Mouse (Mus musculus) fat pad, adult 2 months (tissue): ENCODE measurements around the gene Otulinl.
A peak's percentile ranks its signal among the peaks of the same experiment; 100 is the strongest.
"Not testable (repeated sequence)": the region's sequence is repeated elsewhere in the genome, so short reads cannot be mapped to it uniquely, and the experiment has no call there.

Source experiments
- DNase-seq: peaks from one replicate; pipeline ENCODE4 v3.0.0-alpha.2; 2011; ENCODE audit warnings: low read depth, low spot score; ENCODE audit errors: extremely low read depth

Otulinl gene

DNA sequence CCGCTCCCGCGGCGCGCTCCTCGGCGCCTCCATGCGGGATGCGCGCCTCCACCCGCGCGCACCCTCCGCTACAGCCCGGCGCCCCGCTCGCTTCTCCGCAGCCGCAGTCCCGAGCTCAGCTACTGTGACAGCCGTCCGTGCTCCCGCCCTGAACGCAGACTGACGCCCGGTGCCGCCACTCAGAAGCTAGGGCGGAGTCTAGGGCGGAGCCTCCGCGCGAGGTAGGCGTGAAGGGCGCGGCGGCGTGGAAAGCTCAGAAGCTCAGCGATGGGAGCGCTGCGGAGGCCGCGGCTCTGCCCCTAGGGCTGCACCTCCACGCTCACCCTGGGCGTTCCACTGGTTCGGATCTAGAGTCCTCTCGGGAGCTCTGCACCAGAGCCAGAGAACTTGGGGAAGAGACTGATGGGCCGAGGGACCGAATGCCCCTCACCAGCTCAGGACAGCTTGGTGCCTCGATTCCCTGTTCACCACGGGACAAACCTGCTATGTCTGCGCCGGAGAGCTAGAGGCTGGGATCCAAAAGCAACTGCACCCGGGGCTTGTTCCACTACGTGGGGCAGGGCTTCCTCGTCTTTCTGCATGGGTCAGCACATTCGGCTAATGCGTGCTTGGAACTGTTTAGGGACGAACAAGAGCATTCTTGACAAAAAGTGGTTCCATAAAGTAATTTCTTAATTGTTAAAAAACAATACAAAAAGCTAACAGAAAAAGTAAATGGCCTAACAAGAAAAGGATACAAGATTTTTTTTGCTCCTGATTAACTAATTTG lies at the start of gene Otulinl:
Otulinl (minus strand) TSS at position 161 of the 769 bp plus-strand sequence.
- no peak for DNase-seq

DNA sequence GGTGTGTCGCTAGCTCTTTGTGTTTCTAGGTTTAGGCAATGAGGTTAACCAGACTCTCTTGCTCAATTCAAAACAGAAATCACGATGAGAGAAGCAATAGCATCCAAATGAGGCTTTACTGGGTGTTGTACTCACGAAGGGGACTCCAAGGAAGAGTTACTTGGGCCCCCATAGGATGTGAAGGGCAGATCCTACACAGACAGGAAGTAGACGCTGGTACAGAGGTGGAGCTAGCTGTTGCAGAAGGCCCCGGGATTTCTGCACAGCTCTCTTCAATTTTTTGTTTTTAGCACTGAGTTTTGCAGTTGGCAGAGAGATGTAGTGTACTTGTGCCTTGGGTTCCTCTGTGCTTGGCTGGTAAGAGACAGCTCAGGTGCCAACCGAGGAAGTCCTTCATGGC lies 44.8 kb upstream of the Otulinl start:
- DNase-seq, result no peak

DNA sequence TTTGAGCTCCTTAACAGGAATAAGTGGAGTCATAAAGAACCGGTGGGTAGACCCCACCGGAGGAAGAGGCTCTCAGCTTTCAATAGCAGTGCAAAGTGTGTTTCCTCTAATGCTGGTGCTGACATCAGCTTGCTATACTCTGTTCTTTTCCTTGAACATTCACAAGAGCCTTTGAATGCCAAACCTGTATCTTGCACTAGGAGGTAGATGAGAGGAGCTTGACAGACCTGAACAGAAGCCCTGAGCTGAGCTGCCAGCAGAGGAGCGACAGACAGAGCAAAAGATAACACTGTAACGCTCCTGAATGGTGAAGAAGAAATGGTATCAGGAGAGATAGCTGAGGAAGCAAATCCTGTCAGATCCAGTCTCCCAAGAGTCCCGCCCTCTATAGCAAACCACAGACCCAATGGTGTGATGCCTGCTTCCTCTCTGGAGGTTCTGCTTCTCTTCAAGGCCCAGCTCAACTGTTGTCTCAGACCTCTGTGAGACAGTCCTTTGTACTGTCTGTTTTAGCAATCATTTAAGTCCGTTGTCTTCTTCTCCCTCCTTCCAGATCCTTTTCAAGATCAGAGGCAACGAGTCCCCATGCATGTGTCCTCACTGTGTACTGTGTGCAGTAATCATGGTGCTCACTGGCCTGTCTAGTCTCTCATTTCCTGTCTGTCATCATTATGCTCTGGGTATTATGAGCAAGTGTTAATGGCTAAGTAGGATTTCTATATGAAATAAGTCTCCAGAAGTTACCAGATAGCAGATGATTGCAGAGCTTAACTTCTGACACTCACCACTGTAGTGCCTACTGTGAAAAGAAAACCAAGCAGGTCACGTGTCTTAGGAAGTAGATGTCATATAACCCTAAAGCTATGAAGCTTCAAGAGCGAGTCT lies 43.7 kb upstream of the Otulinl start:
- no peak for DNase-seq

DNA sequence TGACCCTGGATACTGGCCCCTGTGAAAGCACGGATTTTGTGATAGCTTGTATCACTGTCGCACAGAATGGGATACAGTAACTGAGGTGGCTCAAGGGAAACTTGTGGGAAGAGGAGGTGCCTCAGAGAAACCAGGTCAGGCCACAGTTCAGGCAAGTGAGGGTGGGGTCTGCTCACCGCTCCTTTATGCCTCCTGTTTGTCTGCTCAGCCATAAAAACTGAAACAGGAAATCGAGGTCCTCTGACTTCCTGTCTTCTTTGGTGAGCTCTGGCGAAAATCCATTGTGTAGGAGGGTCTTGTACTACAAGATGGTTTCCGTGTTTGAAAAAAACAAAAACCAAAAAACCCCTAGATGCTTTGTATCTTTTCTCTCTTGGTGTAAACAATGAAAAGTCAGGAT lies 42.9 kb upstream of the Otulinl start:
- DNase-seq, result no peak

DNA sequence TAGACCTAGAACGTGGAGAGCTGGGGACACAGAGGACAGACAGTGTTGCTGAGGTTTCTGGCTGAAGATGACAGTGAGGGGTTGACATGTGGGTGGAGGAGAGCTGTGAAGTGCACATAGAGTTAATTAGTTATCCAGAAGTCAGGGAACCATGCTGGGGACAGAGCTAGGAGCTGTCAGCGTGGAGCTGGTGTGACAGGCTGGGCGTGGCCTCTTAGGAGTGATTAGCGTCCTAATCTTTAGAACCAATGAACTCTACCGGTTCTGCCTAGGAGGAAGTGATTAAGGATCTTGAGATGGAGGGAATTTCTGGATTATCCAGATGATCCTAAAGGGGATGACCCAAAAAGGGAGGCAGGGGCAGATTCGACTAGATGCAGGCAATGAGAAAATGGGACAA lies 42.4 kb upstream of the Otulinl start:
- DNase-seq, result no peak

DNA sequence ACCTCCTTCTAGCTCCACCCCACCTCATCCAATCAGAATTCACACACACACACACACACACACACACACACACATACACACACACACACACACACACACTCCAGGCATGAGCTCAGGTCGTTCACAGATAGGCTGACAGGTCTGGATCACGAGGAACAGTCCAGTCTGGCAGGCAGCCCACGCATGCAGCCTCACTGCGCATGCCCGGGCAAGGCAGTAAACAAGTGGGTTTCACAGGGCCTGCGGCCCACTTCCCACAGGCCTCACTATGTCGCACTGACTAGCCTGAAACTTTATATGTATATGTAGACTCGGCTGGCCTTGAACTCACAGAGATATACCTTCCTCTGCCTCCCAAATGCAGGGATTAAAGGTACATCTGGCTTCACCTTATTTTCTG lies 38.9 kb upstream of the Otulinl start:
- not testable (repeated sequence) for DNase-seq

DNA sequence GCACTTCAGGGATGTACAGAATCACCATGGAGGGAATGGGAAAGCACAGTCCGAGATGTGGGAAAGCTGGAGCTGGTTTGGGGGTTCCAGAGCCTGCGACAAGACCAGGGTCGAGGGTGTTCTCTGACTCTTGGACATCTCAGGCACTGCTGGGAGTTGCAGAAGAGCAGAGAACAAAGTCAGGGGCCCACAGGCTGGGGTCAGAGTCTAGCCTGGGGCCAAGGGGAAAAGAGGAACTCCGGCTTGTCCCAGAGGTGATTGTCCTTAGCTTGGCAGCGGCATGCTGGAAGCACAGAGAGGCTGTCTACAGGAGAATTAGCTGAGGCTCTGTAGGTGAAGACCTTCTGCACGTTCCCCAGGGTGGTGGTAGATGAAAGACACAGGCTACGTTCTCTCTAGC lies 37.3 kb upstream of the Otulinl start:
- DNase-seq, result no peak

DNA sequence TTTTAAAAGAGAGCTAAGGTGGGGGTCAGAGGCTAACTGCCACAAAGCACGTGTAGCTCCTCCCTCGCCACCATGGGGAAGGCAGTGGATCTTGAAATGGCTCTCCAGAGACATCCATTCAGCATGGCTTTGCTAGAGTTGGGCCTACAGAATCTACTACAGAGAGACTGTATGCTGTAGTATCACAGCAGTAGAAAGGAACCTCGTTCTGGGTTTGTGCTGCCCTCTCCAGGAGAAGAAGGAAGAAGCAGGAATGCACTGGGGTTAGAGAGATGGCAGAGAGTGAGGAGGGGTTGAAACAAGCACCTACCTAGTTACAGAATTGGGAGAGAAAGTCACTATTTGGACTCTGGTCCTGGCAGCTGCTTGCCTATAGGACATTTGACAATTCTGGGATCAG lies 34.0 kb upstream of the Otulinl start:
- no peak for DNase-seq

DNA sequence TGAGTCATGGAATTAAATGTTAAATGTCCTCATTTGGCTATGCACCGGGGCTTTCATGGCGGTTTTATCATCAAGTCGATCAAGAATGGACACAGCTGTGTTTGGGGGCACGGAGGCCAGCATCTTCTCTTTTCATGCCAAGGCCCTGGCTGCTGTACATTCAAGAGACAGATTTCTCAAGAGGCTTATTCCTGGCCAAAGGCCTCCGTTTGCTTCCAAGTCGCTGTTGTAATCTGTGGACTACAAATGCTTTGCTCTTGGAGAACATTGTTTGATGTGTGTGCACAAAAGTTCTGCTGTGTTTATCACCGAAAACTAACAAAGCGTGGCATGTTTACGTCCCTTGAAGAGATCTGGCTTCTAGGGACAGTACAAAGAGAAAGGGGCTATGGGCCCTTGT lies 29.3 kb upstream of the Otulinl start:
- DNase-seq, result peak; percentile 19

DNA sequence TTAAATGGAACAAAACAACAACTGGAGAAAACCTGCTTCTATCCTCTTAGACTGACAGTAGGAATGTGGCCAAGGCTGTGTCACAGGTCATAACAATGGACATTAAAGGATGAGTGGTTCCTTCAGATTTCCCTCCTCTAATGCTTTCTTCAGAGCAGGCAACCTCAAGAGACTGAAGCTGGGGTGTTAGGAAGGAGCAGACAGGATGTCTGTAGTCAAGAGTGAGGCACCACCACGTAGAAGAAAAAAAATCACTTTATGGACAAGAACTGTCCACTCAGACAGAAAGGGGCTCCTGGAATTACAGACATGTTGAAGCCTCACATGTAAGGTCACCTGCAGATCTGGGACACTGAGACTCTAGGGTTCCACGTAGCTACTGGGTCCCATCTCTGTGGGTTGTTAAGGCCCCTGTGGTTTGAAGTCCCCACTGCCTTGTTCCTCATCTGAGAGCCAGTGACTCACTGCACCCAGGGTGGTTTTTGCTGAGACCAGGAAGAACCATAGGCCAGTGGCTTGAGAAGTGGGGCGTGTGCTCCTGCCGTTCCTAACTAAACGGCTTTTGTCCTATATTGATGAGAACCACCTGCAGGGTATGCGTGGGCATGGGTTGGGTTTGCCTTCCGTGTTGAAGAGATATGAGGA lies 27.7 kb upstream of the Otulinl start:
- no peak for DNase-seq

DNA sequence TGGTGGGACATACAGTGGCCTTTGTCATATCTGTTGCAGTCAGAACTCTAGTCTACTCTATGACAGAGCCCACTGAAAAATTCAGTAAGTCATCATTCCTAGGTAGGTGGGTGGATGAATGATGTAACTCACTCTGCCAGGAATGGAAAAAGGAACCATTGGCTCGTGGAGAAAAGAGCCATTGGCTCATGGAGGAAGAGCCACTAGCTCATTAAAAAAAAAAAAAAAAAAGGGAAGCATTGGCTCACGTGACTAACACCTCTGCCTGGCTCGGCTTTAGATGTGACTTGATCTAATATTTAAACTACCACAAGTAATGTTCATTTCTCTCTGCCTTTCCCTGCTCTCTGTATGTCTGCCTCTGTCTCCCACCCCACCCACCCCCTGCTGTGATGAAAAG lies 27.1 kb upstream of the Otulinl start:
- no peak for DNase-seq

DNA sequence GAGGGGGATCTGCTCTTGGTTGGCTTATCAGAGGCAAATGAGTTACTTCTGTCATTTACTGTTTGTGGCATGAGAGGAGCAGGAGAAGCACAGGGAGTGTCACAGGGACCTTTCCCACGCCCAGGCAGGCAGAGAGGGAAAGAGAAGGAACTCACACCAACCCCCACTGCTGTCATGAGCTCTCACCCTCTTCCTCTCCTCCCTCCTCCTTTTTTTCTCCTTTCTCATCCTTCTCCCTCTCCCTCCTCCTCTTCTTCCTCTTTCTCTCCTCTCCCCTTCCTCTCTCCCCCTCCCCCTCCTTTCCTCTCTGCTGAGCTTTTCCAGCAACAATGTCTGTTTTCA lies 21.6 kb upstream of the Otulinl start:
- no peak for DNase-seq

DNA sequence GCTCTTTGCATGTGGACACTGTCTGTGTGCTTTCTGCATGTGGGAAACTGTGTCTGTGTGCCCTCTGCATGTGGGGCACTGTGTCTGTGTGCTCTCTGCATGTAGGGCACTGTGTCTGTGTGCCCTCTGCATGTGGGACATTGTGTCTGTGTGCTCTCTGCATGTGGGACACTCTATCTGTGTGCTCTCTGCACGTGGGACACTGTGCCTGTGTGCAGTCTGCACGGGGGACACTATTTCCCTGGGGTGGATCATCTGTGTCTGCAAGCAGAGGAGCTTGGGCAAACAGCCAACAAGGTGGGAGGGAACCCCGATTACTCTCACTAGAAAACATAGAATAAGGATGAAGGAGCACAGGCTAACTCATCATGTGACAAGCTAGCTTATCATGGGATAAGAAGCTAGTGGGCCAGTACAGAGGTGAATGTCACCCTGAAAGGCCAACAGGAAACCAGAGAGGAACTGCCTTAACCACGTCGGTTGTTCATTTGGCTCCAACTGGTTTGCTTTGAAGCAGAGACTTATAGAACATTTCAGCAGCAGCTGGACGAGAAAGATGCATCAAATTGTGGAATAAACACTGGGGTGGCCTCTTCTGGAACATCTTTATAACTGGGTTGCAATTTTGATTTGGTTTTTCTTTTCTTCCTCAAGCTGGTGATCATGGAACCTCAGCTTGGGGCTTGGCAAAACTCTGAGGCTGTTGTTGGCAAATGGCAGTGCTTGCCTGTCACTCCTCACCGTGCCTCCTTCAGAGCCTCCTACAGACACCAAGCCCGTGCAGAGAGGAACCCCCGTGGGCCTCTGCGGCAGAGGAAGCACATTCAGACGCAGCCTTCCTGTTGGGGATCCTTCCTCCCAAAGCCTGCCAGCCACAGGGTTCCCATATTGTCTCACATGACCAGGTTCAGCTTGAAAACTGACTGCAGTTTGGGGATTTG lies 20.9 kb upstream of the Otulinl start:
- no peak for DNase-seq

DNA sequence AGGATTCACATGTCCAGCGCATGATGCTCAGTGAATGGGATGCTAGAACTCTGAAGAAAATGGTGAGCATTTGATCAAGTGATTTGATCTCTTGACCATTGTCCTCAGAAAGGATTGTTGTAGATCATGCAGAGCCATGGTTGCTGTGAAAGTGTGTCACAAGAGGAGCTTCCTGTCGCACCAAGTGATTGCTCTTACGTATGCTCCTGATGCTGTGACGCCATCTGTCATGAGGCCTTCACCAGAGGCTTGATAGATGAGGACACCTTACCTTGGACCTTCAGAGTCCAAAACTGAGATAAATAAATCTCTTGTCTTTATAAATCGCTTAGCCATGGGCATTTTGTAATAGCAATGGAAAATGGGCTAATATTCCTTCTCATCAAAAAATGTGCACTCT lies 16.3 kb upstream of the Otulinl start:
- no peak for DNase-seq

DNA sequence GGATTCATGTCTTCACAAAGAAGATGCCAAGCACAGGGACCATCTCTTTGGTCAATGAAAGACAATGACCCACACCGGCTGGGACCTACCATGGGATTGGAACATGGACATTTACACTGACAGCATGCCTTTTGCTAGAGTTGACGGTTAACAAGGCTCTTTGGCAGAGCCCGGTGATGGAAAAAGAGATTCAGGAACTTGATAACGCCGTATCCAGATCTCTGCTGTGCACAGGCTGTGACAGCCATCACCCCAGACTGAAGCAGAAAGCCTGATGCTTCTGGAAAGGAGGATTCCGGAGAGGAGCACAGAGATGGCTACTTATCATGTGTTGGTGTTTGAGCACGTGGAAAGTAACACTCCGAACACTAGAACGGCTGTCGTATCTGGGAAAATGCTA lies 11.9 kb upstream of the Otulinl start:
- DNase-seq, result no peak

DNA sequence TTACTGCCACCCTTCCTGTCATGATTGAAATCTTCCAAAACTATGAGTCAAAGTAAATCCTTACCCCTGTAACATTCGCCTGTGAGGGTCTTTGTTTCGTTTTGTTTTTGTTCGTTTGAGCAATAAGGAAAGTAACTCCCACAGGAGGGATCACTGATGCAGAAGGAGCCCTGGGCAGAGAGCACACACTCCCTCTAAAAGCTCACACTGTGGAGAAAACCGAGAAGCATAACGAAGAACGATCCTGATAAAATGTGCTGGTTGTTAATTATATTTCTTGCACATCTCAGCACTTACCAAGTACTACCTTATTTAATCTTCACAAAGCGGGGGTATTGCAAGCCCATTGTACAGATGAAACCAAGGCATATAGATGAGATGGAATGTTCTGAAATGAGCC lies 10.8 kb upstream of the Otulinl start:
- no peak for DNase-seq

DNA sequence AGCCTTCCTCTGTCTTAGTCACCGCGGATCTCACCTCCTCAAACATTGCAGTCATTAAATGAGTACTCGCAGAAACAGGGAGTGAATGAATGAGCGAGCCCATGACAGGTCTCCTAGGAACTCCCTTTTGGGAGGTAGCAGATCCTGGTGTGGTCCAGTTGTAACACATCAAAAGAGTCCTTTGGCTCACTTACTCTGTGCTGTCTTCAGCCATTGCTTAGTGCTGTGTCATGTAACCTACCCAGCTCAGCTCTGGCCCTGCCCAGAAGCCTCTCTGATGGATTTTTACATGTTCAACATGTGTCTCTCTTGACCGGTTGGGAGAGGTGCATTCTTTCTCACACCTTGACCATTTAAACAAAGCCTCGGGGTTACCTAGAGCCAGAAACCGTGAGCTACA lies 9.8 kb upstream of the Otulinl start:
- no peak for DNase-seq

DNA sequence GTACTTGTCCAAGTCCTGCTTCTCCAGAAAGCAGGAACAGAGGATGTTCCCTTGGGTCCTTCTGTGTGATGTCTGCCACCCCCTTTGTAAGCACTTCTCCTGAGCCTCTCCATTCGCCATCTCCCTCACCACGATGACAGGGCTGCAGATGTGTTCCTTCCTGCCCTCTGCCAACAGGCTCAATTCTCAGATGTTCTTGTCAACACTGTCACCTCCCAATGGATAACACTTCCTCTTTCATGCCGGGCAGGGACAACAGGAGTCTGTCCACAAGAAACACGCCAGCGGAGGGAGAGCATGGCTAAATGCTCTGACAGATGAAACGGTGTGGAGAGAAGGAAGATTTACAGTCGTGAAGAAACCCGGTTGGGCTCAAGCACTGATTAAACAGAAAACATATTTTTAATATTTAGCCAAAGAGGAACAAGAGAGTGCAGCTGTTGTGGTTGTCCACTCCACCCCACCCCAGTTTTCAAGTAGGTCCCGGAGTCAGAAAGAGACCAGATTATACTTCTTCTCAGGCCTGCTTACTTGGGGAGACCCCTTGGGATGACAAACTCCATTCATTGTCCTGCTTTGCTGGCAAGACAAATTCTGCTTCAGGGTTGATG lies 6.8 kb upstream of the Otulinl start:
- DNase-seq, result no peak

DNA sequence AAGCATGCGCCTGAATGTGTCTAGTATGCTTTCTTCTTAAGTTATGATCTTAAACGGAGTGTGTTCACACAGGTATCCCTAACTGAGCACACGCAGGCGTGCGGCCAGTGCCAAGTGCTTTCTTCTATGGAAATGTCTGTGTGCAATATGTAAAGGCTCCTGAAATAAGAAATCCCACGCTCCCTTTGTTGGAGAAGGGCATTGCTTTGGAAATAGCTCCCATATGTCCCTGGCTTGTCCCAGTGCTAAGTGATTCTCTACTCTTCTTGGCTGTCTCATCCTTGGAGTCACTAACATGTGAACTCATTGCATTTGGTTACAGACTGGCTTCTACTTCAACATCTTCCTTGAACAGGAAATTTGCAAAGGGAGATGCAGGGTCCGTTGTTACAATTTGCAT lies 3.4 kb upstream of the Otulinl start:
- no peak for DNase-seq

DNA sequence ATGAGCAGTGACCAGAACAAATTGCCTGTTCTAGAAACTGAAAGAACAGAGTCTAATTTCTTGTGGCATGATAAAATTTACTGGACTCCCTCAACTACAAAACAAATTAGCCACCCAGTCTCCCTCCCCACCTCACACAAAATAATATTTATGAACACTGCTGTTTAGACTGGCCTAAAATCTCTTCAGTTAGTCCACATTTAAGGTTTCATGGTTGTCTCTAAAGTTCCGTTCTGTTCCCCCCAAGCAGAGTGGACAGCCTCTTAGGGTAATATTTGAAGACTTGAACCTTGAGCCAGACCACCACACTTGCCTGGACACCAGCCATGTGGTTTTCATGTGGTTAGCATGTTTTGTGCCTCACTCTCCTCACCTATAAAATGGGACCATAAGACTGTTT lies 1.8 kb upstream of the Otulinl start:
- DNase-seq, result no peak
